Mouse (Mus musculus): ENCODE measurements around the gene Apol11a. TPM values are rescaled to one million over a fixed set of nuclear protein-coding genes. Genes with fewer than 3 reads are reported as not detected.

Gene Apol11a
- polyA plus RNA-seq (2014; fragmentation: Illumina TruSeq; extraction: RNeasy Lipid Tissue Mini Kit (QIAGEN cat#74804); ENCODE audit: low replicate concordance), result not detected

GRCm38 (mm10) chr15:77507966-77508365, at the start of gene Apol11a:
Gene Apol11a, plus strand, starts transcription at chr15:77508271.

DNA sequence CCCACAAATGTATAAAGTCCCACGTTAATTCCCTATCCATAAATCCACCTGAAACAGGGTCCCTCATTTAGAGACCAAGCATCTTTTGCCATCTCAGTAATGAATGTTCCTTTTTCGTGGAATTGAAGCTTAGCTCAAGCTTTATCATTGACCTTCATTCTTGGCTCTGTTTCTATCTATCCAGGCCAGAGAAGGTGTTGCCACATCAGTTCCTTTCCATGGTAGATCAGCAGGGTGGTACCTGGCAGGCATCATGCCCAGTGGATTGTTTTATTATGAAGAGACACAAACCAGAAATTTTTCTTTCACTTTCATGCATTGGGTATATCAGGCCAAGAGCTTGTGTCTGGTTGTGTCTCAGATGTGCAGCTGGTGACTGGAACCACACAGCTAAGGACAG, 31.4 kb upstream of the Apol11a start, which contains the start of gene Apol10a:
Apol10a (plus strand) TSS at position 355 of the 400 bp plus-strand sequence.

DNA sequence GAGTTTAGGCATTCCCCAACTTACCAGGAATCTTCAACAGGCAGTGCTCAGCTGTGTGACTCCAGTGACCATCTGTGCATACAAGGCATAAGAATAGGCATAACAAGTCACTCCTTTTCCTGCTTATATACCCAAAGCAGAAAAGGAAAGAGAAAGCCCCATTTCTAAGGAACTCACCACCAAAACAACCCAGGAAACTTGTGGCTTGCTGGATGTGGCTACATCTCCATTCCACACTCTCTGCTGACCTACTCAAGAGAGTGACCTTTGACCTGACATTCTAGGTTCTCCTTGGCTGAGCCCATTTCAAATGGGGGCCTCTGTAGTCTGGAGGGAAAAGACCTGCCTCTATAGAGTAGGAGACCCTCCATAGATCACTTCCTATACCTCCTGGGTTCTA, 25.1 kb downstream of the Apol11a start, which contains the start of gene Apol7c:
Apol7c (minus strand) TSS at position 101 of the 400 bp plus-strand sequence.

GRCm38 (mm10) chr15:77561792-77562191, 53.7 kb downstream of the Apol11a start, which contains the start of gene 1700025B11Rik:
Gene 1700025B11Rik, minus strand, starts transcription at chr15:77561892.

Other genes starting within 250 kb of the Apol11a start
- 22.4 TPM for gene Rbfox2, start 201.3 kb upstream of the Apol11a start, polyA plus RNA-seq (2014; fragmentation: Illumina TruSeq; extraction: RNeasy Lipid Tissue Mini Kit (QIAGEN cat#74804); ENCODE audit: low replicate concordance)
- 256 TPM for gene Apol7a, start 109.2 kb upstream of the Apol11a start, polyA plus RNA-seq (2014; fragmentation: Illumina TruSeq; extraction: RNeasy Lipid Tissue Mini Kit (QIAGEN cat#74804); ENCODE audit: low replicate concordance)
- 9.9 TPM for gene Apol9a, start 97.1 kb upstream of the Apol11a start, polyA plus RNA-seq (2014; fragmentation: Illumina TruSeq; extraction: RNeasy Lipid Tissue Mini Kit (QIAGEN cat#74804); ENCODE audit: low replicate concordance)
- 2.6 TPM for gene Apol7b, start 60.8 kb upstream of the Apol11a start, polyA plus RNA-seq (2014; fragmentation: Illumina TruSeq; extraction: RNeasy Lipid Tissue Mini Kit (QIAGEN cat#74804); ENCODE audit: low replicate concordance)
- 204 TPM for gene Apol10a, start 31.2 kb upstream of the Apol11a start, polyA plus RNA-seq (2014; fragmentation: Illumina TruSeq; extraction: RNeasy Lipid Tissue Mini Kit (QIAGEN cat#74804); ENCODE audit: low replicate concordance)
- gene Apol7c, start 25.0 kb downstream of the Apol11a start, polyA plus RNA-seq (2014; fragmentation: Illumina TruSeq; extraction: RNeasy Lipid Tissue Mini Kit (QIAGEN cat#74804); ENCODE audit: low replicate concordance), result 58.8 TPM
- not detected for gene 1700025B11Rik, start 53.6 kb downstream of the Apol11a start, polyA plus RNA-seq (2014; fragmentation: Illumina TruSeq; extraction: RNeasy Lipid Tissue Mini Kit (QIAGEN cat#74804); ENCODE audit: low replicate concordance)
- 7.6 TPM for gene Apol10b, start 87.9 kb downstream of the Apol11a start, polyA plus RNA-seq (2014; fragmentation: Illumina TruSeq; extraction: RNeasy Lipid Tissue Mini Kit (QIAGEN cat#74804); ENCODE audit: low replicate concordance)
- gene Gm36245, start 91.0 kb downstream of the Apol11a start, polyA plus RNA-seq (2014; fragmentation: Illumina TruSeq; extraction: RNeasy Lipid Tissue Mini Kit (QIAGEN cat#74804); ENCODE audit: low replicate concordance), result not detected
- not detected for gene Apol11b, start 135.0 kb downstream of the Apol11a start, polyA plus RNA-seq (2014; fragmentation: Illumina TruSeq; extraction: RNeasy Lipid Tissue Mini Kit (QIAGEN cat#74804); ENCODE audit: low replicate concordance)
- 18.3 TPM for gene Apol7e, start 190.6 kb downstream of the Apol11a start, polyA plus RNA-seq (2014; fragmentation: Illumina TruSeq; extraction: RNeasy Lipid Tissue Mini Kit (QIAGEN cat#74804); ENCODE audit: low replicate concordance)
- 2.5 TPM for gene Apol9b, start 220.8 kb downstream of the Apol11a start, polyA plus RNA-seq (2014; fragmentation: Illumina TruSeq; extraction: RNeasy Lipid Tissue Mini Kit (QIAGEN cat#74804); ENCODE audit: low replicate concordance)
- 0.15 TPM for gene Apol8, start 248.7 kb downstream of the Apol11a start, polyA plus RNA-seq (2014; fragmentation: Illumina TruSeq; extraction: RNeasy Lipid Tissue Mini Kit (QIAGEN cat#74804); ENCODE audit: low replicate concordance)